Mouse (Mus musculus): ENCODE results near the gene Bad.

Gene Bad

GRCm38 (mm10) chr19:6931002-6931401 is 10.7 kb upstream of the Bad start:
- in situ Hi-C loops (cut with MboI; ENCODE audit: low pct_unique_long_range_greater_than_20kb in 1 of 2, low sequenced_read_pairs in 2 of 2, unreplicated experiment in 1 of 2), result no loop called here

DNA sequence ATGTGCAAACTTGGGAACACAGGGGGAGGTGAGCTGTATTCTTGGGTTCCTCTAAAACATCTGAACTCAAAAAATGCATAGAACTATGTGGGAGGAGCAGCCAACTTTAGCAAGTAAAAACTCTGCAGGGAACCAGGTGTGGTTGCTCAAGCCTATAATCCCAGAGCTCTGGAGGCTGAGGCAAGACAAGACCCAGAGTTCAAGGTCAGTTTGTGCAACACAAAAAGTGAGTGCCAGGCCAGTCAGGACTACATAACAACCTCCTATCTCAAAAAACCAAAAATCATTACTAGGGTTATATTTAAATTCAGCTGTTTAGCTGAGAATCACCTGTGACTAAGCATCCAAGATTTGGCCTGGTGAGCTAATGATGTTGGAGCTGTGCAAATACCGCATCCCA is 9.6 kb upstream of the Bad start:
- in situ Hi-C loops (cut with MboI; ENCODE audit: low pct_unique_long_range_greater_than_20kb in 1 of 2, low sequenced_read_pairs in 2 of 2, unreplicated experiment in 1 of 2), result no loop called here

- in situ Hi-C loops (cut with MboI; ENCODE audit: low pct_unique_long_range_greater_than_20kb in 1 of 2, low sequenced_read_pairs in 2 of 2, unreplicated experiment in 1 of 2), result no loop called here
Observed at GRCm38 (mm10) chr19:6933102-6933435, 8.6 kb upstream of the Bad start.

DNA sequence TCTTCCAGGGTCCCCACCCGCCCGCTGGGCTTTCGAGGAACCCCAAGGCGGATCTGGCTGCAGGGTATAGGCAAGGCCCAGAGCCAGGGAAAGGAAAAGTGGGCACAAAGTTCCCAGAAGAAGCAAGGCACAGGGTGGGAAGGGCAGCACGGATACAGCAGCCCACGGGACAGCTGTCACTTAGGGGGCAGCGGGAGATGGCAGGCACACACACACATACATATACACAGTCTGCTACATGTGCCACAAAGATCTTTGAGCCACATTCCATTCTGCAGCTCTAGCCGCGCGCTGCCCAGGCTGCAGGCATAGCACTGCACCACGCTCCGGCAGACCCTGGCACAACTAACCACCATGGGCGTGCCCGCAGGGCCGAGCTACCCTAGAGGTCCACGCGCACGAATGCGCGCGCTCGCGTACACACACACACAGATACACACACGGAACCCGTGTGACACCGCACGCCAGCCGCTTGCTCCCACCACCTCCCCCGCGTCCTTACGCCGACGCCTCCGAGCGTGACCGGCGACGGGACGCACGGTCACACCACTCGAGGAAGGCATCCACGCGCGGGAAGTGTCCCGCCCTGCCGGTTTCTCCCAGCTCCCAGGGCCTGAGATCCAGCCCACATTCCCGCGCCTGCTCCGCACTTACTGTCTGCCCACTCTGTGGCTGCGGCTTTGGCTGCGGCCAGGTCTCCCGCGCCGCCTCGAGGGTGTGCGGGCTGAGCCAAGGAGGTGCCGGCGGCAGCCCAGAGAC is 8.0 kb upstream of the Bad start:
- in situ Hi-C loops (cut with MboI; ENCODE audit: low pct_unique_long_range_greater_than_20kb in 1 of 2, low sequenced_read_pairs in 2 of 2, unreplicated experiment in 1 of 2), result no loop called here

- in situ Hi-C loops (cut with MboI; ENCODE audit: low pct_unique_long_range_greater_than_20kb in 1 of 2, low sequenced_read_pairs in 2 of 2, unreplicated experiment in 1 of 2), result no loop called here
Observed at GRCm38 (mm10) chr19:6934195-6934977, 7.3 kb upstream of the Bad start, which contains the start of gene Kcnk4. Gene Kcnk4 (minus strand): TSS chr19:6934515.

DNA sequence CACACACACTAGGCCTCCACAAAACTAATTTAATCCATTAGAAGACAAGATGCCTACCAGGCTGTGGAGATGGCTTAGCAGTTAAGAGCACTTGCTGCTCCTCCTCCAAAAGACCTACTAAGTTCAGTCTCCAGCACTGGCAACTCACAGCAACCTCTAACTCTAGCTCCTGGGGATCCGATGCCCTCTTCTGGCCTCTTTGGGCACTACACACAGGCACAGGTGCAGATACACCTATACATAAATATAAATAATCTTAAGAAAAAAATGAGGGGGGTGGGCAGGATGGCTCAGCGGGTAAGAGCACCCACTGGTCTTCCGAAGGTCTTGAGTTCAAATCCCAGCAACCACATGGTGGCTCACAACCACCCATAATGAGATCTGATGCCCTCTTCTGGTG is 5.4 kb upstream of the Bad start:
- in situ Hi-C loops (cut with MboI; ENCODE audit: low pct_unique_long_range_greater_than_20kb in 1 of 2, low sequenced_read_pairs in 2 of 2, unreplicated experiment in 1 of 2), result loop anchor here in 1 of 2 experiments (5.0 kb wide), 1 partner anchor 64 kb away; no protein-coding TSS in a partner anchor

GRCm38 (mm10) chr19:6937541-6938465 is 3.9 kb upstream of the Bad start:
- in situ Hi-C loops (cut with MboI; ENCODE audit: low pct_unique_long_range_greater_than_20kb in 1 of 2, low sequenced_read_pairs in 2 of 2, unreplicated experiment in 1 of 2), result loop anchor here in 1 of 2 experiments (5.0 kb wide), 1 partner anchor 66 kb away; no protein-coding TSS in a partner anchor

- in situ Hi-C loops (cut with MboI; ENCODE audit: low pct_unique_long_range_greater_than_20kb in 1 of 2, low sequenced_read_pairs in 2 of 2, unreplicated experiment in 1 of 2), result loop anchor here in 1 of 2 experiments (5.0 kb wide), 1 partner anchor 67 kb away; no protein-coding TSS in a partner anchor
Observed at GRCm38 (mm10) chr19:6939106-6940002, 2.3 kb upstream of the Bad start.

DNA sequence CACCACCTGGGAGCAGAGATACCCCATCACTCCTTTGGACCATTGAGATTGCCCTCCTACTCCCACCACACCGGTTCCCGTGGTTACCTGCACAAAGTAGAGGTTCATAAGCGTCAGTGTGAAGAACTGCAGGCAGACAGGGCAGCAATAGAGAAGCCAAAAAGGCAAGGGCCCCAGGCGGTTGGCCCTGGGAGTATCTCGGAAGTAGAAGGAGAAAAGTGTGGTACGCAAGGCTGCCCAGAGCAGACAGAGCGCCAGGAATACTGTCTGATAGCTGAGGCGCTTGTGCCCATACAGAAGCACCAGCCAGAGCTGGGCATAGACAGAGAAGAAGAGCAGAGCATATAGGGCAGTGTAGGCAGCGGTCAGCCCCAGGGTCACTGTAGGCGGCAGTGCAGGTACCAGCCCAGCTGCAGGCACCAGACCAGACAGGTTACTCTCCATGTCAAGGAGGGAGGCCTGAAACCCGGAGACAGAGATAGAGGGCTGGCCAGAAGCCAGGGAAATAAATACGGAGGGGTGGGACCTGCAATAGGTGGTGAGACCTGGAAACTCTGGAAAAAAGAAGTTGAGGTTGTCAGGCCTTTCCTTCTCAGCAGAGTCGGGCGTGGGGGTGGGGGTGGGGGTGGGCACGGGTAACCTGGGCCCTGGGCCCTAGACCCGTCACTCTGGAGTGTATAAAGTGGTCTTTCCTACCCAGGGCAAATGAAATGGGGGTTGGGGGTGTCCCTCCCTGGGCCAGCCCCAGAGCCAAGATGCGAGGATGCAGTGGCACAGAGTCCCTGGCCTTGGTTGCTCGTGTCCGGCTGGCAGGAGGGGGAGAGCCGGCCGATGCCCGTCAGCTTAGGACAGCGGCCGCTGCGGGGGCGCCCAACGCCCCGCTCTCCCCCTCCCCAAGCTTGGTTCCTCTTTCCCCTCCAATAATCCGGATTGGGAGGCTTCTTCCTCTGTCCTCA is 987 bp upstream of the Bad start:
- in situ Hi-C loops (cut with MboI; ENCODE audit: low pct_unique_long_range_greater_than_20kb in 1 of 2, low sequenced_read_pairs in 2 of 2, unreplicated experiment in 1 of 2), result no loop called here

GRCm38 (mm10) chr19:6942249-6942691 is 609 bp downstream of the Bad start, which contains the start of gene Gpr137:
Gene Gpr137 (minus strand): TSS chr19:6942480.
- in situ Hi-C loops (cut with MboI; ENCODE audit: low pct_unique_long_range_greater_than_20kb in 1 of 2, low sequenced_read_pairs in 2 of 2, unreplicated experiment in 1 of 2), result no loop called here

DNA sequence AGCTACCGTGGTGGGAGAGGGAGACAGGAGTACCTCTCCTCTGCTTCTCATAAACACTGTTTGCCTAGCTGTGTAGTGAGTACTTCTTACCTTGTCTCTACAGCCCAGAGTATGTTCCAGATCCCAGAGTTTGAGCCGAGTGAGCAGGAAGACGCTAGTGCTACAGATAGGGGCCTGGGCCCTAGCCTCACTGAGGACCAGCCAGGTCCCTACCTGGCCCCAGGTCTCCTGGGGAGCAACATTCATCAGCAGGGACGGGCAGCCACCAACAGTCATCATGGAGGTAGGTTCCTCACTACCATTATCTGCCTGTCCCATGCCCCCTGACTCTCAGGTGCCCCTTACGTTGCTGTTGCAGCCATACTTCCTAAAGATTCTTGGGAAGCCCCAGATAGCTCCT is 1.1 kb downstream of the Bad start:
- in situ Hi-C loops (cut with MboI; ENCODE audit: low pct_unique_long_range_greater_than_20kb in 1 of 2, low sequenced_read_pairs in 2 of 2, unreplicated experiment in 1 of 2), result no loop called here

GRCm38 (mm10) chr19:6943709-6944108 is 2.0 kb downstream of the Bad start:
- in situ Hi-C loops (cut with MboI; ENCODE audit: low pct_unique_long_range_greater_than_20kb in 1 of 2, low sequenced_read_pairs in 2 of 2, unreplicated experiment in 1 of 2), result no loop called here

DNA sequence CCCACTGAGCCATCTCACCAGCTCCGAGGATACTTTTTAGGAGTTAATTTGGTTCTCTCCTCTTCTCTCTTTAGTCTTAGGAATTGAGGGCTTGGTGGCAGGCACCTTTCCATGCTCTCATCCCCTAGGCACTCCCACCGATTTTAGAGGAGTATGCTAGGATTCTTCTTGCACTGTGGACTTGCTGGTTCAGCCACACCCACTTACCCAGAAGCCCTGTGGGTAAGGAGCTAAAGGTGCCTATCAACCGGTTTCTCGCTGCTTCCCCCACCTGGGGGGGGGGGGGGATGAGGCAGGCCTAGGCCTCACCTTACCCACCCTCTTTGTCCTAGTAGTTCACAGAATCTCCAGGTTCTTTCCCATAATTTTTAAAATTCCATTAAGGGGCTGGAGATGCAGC is 6.1 kb downstream of the Bad start:
- in situ Hi-C loops (cut with MboI; ENCODE audit: low pct_unique_long_range_greater_than_20kb in 1 of 2, low sequenced_read_pairs in 2 of 2, unreplicated experiment in 1 of 2), result no loop called here

- in situ Hi-C loops (cut with MboI; ENCODE audit: low pct_unique_long_range_greater_than_20kb in 1 of 2, low sequenced_read_pairs in 2 of 2, unreplicated experiment in 1 of 2), result no loop called here
Observed at GRCm38 (mm10) chr19:6948186-6948585, 6.5 kb downstream of the Bad start.

DNA sequence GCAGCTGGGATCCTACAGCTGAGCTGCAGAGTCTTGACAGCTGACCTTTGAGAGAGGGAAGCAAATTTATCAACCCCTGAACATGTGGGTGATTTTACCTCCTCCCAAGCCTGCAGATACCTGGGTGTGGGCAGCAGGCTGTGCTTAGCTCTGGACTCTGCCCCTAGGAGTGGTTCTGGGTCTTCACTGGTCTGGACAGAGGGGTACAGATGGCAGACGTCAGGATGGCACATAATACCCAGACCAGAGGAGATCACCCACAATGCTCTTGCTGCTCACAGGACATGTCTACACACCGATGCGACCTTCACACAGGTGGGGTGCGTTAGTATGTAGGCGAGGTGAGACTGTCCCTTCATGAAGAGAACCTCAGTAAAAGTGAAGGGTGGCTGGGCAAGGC is 7.9 kb downstream of the Bad start:
- in situ Hi-C loops (cut with MboI; ENCODE audit: low pct_unique_long_range_greater_than_20kb in 1 of 2, low sequenced_read_pairs in 2 of 2, unreplicated experiment in 1 of 2), result no loop called here

DNA sequence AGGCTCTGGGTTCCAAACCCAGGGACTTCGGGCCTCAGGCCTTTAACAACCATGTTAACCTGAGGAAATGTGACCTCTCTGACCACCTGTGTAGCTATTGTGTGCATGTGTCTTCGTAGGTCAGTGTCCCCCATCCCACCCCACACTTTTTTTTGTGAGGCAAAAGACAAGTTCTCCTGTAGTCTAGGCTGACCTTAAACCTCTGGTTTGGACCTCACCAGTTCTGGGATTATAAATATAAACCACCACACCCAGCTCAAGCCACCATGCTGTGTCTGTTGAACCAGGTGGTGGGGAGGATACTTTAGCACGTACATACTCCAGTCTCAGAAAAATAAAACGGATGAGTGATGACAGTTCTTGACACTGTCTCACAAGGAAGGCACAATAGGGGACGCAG is 8.3 kb downstream of the Bad start:
- in situ Hi-C loops (cut with MboI; ENCODE audit: low pct_unique_long_range_greater_than_20kb in 1 of 2, low sequenced_read_pairs in 2 of 2, unreplicated experiment in 1 of 2), result no loop called here
